Mouse (Mus musculus) induced T-regulatory cell, adult 2 months (primary cell): ENCODE measurements around the gene Shisa4.
"Not testable (repeated sequence)": the region's sequence is repeated elsewhere in the genome, so short reads cannot be mapped to it uniquely, and the experiment has no call there.

ENCODE experiments used
- DNase-seq: peaks from one replicate; pipeline ENCODE4 v3.0.0-alpha.2; 2012; ENCODE audit warnings: low read depth

The Shisa4 gene

DNA sequence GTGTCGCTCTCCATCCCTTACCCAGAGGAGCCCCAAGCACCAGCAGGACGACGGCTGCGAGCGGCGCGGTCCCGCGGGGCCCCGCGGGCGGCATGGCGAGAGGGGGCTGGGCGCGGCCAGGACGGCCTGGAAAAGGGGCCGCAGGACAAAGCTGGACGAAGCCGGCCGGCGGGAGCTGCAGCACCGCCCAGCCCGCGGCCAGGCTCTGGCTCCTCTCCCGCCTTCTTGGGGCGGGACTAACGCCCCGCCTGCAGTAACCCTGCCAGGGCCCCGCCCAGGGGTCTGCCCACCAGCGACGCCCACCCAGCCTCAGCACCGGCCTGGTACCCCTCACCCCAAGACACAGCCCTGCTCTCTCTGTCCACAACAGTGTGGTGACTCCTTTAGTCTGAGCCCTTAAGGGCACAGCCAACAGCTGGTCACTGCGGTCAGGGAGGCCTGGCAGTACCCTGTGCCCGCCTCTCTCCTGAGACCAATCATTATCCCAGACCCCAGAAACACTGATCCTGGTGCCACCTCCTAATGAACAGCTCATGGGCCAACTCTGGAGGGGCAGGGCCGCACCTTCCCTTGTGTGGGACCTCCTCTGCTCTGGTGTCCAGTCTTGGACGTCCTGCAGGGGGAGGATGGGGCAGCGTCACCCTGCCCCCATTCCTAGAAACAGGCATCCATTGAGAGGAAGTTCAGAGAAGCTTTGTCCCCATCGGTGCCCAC lies at the start of gene Shisa4:
Shisa4 (minus strand) TSS at position 370 of the 714 bp plus-strand sequence.
- DNase-seq = no peak

DNA sequence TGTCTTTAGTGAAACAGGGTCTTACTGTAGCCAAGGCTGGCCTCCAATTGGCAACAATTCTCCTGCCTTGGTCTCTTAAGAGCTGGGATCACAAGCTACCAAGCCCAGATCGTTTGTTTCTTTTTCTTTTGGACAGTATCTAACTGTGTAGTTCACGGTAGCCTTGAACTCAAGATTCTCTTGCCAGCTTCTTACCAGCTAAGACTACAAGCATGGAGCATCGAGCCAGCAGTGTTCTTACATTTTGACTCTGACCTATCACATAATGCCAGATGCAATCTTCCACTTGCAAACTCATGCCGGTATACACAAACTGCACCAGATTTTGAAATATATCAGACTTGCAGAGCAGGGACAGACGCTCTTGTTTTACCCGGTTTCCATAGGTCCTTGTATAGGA lies 47.7 kb upstream of the Shisa4 start:
- DNase-seq = no peak

DNA sequence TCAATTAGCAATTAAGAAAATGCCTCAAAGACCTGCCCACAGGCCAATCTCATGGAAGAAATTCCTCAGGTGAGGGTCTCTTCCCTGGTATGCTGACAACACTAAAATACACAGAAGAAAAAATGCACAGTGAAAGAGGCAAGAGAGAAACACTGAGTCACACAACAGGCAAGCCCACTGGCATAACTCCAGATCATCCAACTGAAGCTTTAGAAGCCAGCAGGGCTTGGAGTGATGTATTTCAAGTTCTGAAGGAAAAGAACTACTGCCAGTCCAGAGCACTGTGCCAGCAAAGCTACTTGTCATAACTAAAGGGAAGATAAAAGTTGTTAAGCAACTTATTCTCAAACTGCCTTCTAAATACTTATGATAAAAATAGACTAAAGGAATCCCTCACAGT lies 39.0 kb upstream of the Shisa4 start:
- DNase-seq = no peak

DNA sequence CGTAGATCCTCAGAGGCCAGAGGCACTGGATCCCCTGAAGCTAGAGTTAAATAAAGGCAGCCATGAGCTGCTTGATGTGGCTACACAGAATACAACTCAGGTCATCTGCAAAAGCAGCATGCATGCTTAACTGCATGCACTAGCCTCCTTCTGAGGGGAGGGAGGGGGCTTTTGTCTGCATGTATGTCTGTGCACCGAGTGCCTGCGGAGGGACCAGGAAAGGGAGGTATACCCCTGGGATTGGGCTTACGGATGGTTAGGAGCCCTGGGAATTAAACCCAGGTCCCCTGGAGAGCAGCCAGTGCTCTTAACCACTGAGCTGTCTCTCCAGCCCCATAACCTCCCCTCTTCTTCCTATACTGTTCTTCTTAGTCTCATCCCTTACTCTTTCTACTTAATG lies 37.1 kb upstream of the Shisa4 start:
- no peak for DNase-seq

DNA sequence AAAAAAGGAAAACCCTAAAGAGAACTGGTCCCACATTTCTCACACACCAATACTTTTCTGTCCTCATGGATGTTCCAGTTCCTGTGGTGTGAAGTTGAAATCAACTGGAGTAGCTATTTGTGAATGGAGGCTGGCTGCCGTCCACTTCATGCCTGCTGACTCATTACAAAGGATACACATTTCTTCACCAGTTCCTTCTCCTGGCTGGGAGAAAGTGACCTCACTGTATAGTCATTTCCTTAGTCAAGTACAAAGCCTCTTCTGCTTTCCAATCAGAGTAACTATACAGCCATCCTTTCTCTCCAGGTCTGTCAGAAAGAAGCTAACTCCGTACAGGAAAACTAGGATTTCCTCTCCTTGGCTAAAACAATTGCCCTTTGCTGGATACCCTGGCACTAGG lies 35.9 kb upstream of the Shisa4 start:
- no peak for DNase-seq

DNA sequence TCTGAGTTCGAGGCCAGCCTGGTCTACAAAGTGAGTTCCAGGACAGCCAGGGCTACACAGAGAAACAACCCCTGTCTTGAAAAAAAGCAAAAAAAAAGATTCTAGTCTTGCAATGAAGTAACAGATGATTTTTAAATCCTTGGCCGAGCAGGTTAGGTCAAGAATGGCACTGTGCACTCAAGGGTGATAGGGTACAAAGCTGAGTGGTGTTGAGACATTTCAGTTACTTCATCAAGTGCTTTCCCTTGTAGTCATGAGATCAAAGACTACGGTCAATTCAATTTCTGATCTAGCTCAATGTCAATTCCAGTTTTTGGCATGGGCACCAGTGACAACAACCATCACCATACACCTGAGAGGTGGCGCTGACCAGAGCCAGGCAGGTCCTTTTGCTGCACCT lies 33.9 kb upstream of the Shisa4 start:
- DNase-seq = no peak

DNA sequence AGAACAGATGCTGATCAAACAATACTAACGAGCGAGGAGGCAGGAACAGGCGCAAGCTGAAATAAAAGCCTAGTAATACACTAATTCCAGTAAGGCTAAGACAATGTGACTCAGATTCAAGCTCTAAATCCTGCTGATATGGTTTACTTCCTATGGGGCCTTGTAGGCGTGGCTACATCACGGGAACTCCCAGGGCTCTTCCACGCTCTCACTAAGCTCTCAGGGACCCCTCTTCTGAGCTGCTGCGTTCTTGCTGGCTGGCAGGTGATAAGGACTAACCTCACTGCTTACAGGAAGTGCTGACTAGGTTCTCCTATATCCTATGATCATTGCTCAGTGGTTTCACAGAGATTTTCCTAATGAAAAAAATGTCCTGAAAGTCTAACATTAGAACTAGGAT lies 30.3 kb upstream of the Shisa4 start:
- DNase-seq = no peak

DNA sequence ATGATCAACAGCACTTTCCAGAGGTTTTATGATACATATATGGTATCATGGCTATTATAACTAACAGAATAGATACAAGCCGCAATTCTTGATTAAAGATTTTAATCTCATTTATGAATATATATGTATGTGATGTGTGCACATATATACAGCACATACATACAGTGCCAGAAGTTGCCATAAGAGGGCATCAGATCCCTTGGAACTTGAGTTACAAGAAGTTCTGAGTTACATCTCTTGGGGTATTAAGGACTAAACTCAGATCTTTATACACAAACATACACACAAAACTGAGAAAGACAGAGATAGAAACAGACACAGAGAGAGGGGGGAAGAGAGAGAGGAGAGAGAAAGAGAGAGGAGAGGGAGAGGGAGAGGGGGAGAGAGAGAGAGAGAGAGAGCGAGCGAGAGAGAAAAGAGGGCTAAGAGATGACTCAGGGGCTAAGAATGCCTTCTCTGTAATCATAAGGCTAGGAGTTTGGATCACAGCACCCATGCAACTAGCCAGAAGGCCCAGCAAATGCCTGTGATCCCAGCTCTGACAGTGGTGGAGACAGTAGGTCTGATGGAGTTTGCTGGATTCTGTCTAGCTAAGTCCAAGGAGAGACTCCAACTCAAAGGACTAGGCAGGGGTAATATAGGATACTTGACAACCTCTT lies 26.5 kb upstream of the Shisa4 start:
- no peak for DNase-seq

DNA sequence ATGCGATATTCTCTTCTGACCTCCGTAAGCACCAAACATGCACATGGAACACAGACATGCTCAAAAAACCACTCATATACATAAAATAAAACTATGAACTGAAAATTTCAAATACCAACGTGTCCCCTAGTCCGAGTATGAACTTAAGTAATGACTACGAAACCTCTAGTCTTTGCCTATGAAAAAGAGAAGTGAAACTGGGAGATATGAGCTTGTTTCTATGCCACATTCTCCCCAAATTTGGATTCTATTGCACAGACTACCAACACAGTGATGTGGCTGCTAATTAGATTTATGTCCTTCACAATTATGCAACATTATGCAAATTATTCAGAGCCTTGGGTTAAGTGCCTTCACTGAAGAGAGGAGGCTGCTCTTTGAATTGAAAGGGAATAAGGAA lies 24.4 kb upstream of the Shisa4 start:
- DNase-seq = no peak

DNA sequence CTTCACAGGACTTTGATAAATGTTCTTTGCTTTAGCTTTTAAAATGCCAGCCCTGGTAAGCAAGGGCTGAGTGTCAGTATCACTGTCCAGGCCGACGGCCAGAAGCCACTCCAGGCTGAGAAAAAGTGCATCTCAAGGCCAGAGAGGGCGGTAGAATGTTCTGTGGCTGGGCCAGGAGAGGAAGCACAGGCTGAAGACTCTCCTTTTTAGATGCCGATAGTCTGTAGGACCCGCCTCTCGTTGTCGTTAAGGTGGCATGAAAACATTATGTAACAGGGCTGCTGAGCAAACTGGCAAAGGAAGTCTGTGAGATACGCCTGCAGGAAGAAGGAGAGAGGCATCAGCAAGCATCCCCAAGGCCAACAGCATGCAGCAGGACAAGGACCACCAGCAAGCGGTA lies 10.1 kb upstream of the Shisa4 start:
- DNase-seq = no peak

DNA sequence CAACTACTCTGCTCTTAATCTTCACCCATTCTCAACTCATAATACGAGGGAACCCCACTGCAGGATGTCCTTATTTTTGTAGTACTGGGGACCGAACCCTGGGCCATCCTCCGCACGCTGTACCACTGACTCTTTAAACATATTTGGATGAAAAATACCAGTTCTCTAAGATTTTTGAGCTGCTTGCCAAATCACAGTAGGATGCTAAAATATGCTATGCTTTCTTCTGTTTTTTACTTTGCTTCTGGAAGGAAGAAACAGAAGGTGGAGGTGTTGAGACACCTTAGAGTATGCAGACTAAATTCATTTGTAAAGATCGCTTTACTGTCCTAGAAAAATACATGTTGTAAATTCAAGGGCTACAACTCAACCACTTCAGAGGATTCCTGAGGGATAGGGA lies 9.1 kb upstream of the Shisa4 start:
- no peak for DNase-seq

DNA sequence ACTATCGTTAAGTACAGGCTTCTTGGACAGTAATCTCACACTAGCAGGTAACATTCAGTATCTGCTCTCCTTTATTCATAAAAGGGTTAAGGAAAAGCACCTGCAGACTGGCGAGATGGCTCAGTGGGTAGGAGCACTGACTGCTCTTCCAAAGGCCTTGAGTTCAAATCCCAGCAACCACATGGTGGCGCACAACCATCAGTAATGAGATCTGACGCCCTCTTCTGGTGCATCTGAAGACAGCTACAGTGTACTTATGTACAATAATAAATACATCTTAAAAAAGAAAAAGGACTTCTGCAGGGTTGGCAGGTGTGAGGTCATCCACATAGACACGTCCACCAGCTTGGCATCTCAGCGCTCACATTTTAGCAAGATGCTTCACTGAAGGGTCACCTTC lies 6.5 kb upstream of the Shisa4 start:
- DNase-seq = not testable (repeated sequence)

DNA sequence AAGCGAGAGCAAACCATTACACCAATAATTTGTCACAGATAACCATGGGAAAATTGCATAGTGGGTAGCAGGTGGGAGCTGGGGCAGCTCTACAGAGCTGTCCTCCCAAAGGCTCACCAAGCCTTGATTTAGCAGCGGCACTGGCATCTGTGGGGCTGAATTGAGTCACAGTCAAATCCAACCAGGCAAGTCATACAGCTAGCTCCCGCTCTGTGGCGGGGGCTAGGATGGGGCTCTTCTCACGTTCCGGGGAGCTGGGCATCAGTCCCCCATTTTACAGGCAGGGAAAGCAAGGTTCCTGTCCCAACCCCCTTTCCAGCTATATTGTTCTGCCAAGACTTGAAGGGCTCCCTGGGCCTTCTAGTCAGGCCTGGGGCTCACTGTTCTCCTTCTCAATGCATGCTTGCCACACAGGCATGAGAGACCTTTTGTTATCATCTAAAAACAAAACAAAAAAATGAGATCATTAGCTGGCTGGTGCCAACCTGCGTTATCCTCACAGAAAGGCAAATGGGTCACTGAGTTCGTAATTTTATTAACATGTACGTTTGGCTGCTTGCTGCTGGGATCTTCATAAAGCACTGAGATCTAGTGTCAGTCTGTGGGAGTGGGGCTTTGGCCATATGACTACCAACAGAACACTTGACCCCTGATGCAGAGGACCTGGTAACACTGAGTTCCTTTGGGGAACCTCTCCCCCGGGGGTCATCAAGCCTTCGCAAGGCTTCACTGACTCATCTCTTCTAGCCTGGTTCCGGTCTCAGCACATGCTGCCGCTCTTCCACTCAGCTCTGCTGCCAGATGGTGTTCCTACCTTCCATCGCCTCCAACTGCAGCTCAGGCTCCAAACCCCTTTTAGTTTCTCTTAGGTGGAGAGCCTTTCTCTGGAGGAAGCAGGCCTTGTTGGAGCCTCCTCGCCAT lies 5.3 kb upstream of the Shisa4 start:
- DNase-seq = no peak

DNA sequence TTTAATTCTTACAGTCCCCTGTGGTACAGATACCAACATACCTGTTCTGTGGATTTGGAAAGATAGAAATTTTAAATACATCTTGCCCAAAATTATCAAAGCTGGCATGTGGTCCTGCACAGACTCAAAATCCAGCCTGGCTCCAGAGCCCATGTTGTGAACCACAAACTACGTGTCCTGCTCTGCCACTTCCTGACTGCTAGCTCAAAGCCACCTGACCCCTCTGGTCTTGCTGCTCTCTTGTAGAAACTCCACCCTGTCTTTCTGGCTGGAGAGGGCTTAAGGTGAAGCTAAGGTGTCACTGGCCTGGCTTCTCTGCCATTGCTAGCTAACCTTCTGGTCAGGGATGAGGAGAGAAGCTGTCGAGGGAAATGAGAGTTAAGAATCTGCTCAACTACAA lies 4.0 kb upstream of the Shisa4 start:
- no peak for DNase-seq

DNA sequence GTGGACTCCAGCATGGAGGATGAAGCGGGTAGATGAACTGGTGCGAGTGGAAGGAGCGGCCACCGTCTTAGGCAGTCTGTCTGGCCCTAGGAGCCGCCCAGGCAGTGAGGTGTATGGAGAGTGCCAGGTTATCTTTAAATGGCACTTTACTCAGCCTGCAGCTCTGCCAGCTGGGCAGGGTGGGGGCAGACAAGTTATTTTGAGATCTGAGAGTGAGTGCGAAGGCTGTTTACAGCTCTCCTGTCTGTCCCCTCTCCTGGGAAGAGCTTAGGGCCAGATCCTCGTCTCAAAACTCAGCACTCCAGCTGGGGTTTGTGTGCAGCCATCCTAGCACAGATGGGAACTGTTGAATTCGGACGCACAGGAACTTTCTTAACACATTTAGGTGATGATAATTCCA lies 3.5 kb upstream of the Shisa4 start:
- DNase-seq = no peak

DNA sequence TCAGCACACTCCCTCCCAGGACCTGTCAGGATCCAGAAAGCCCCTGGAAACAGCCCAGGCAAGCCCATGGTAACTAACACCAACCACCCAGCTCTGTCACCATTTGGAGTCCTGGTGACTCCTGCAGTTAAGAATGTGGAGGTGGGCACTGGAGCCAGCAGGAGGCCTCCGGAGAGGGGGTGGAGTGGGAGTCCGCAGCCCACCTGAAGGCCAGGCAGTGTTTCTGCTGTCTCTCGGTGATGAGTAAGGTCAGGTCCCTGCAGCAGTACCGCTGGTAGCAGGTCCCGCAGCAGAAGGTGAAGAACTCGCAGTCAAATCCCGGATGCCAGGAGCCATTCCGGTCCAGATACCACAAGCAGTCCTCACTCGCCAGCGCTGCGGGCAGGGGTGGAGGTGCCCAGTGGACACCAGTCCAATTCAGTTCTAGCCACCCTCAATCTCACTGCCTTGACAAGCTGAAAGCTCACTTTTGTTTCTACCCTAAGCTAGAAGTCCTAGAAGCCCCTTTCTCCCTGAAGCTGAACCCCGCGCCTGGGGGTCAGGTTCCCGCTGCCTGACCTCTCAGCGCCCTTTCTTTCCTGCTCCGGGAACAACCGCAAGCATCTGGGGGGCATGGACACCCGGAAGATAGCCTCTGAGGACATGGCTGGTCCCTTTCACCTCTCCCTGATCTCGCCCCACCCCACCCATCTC lies 716 bp downstream of the Shisa4 start:
- no peak for DNase-seq

DNA sequence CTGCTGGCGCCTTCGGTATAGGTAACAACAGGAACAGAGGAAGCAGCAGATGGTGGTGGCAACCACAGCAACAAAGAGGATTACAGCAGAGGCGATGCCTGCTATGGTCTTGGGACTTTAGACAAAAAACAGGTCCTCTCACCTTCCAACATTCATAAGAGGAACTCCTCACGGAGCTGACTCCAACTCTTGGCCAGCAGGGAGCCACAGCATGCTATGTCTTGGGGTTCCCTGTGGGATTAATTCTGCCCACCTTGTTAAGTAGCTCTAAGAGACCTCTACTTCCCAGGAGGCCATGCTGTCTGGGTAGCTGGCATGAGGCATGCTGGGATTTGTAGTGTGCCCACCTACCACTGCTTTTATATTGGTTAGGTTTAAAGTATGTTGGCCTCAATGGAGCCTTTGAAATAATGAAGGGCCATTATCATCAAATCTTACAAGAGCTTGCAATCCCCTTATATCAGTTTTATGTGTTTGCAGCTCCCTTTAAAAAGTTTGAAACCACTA lies 1.8 kb downstream of the Shisa4 start:
- DNase-seq = no peak

DNA sequence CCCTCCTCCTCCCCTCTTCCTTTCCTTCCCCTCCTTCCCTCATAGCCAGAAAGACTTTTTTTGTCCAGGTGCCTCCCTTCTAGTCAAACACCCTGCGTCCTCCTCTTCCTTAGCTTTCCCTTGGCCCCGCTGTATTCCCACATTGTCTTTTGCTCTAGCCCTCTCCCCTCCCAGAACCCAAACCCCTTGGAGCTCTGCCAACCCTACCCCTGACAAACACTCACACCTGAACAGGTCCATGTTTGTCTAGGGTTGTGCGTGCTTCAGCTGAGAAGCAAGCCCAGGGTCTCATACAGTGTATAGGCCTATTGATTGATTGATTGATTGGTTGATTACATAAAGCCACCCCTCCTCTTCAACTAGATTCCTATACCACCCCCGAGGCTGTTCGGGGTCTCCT lies 5.6 kb downstream of the Shisa4 start:
- no peak for DNase-seq

DNA sequence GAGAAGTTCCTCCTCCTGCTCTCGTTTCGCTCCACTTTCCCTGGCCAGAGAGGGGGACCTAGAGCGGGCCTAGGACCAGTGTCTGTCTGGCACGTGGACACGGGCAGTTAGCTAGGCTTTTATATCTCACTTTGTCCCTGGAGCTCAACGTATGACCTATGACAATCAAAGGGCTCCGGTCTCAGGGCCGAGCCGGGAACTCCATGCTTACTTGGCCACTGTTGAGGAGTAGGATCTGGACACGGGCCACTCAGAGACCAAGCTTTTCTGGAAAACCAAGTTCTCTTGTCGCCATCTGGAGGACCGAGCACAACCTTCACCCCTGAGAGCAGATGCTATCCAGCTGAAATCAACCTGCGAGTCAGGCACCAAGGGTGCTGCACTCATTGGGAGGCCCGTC lies 6.1 kb downstream of the Shisa4 start:
- DNase-seq = no peak

DNA sequence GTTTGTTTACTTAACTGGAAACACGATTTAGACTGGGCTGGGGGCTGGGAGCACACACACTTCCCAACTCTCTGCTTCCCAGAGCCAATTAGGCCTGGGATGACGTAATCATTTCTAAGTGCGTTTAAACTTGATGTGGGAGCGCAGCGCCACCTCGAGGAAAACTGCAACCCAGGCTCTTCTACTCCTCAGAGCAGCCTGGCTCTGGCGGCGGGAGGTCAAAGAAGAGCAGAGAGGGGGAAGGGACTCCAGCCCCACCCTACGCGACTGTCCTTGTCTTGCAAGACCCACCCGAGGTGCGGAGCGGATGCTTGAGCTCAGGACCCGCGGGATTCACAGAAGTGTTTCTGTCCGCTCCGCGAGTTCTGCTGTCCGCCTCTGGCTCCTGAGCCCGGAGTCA lies 6.8 kb downstream of the Shisa4 start:
- DNase-seq = peak; percentile 75

DNA sequence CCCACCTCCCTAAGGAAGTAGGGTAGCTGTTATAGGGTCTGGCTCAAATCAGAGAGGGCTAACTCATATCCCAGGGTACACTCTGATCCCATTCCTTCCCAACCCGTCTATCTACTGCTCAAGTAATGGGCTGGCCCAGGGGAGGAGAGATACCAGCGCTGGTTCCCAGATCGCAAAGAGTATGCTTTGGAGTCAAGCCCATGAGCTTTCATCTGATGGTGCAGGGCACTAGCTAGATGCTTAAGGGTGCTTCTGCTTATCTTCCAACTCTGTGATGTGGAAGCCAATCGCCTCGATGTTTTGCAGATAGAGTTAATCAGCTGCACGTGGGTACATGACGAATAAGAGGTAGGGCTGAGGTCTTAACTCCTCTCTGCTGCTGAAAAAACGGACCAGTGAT lies 7.4 kb downstream of the Shisa4 start:
- no peak for DNase-seq

DNA sequence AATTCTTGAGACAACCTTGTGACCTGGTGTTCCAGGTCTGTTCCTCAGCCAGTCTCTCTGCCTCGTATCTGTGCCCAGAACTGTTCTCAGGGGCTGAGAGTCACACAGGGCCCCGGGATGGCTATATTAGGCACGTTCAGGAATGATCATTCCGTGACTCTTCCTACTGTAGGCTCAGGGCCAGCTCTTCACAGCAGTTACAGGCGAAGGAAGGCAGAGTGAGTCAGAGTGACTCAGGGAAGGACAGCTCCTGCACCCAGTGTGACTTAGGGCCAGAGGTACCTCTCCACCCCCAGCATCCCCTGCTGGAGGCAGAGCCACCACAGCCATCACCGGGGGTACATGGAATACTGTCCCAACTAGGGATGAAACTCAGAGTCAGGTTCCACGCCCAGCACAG lies 8.0 kb downstream of the Shisa4 start:
- no peak for DNase-seq
